Mouse (Mus musculus) kidney, postnatal 0 days (tissue): Measurements from ENCODE around the gene Sft2d2. TPM values are rescaled to one million over a fixed set of nuclear protein-coding genes. Genes with fewer than 3 reads are reported as not detected.

Experiments used
- ATAC-seq: fragments of 200-750 bp; cut with Nextera tagmentation; replicated peaks from 2 replicates; pipeline ENCODE4 v1.8.0; 2017; ENCODE audit warnings: low read depth, moderate number of reproducible peaks, moderate TSS enrichment, moderate library complexity; ENCODE audit not compliant: low FRiP score
- DNase-seq: peaks from one replicate; pipeline ENCODE4 v3.0.0-alpha.2; 2016; ENCODE audit warnings: low spot score
- H3K27ac ChIP-seq: fragments of 300-500 bp; sonication (generic); 2 replicates; pipeline ENCODE4 v1.5.1; 2014; ENCODE audit warnings: mild to moderate bottlenecking
- H3K27me3 ChIP-seq: fragments of 300-500 bp; sonication (generic); 2 replicates; pipeline ENCODE4 v1.6.1; 2014; ENCODE audit warnings: low read length, mixed read lengths; ENCODE audit not compliant: insufficient read depth
- H3K36me3 ChIP-seq: fragments of 300-500 bp; sonication (generic); 2 replicates; pipeline ENCODE4 v1.6.1; 2014; ENCODE audit warnings: low read length, mixed read lengths; ENCODE audit not compliant: insufficient read depth
- H3K4me1 ChIP-seq: fragments of 300-500 bp; sonication (generic); replicated peaks from 2 replicates; pipeline ENCODE4 v1.6.1; 2014; ENCODE audit warnings: antibody characterized with exemption, low read length, mixed read lengths; ENCODE audit not compliant: insufficient read depth
- H3K4me2 ChIP-seq: fragments of 300-500 bp; sonication (generic); 2 replicates; pipeline ENCODE4 v1.6.1; 2014; ENCODE audit warnings: mild to moderate bottlenecking, low read length, moderate library complexity, mixed read lengths
- H3K4me3 ChIP-seq: fragments of 300-500 bp; sonication (generic); replicated peaks from 2 replicates; pipeline ENCODE4 v1.5.1; 2014; ENCODE audit warnings: low read depth, low read length
- H3K9ac ChIP-seq: fragments of 300-500 bp; sonication (generic); 2 replicates; pipeline ENCODE4 v1.6.1; 2014; ENCODE audit warnings: low read depth, low read length
- H3K9me3 ChIP-seq: fragments of 300-500 bp; sonication (generic); replicated peaks from 2 replicates; pipeline ENCODE4 v1.6.1; 2016; ENCODE audit warnings: low read length, inconsistent platforms, mixed read lengths
- CTCF ChIP-seq: IDR thresholded peaks from 2 replicates; pipeline ENCODE4 v1.5.1; 2016; ENCODE audit warnings: antibody characterized with exemption, low read depth, mild to moderate bottlenecking, moderate library complexity
- WGBS: fragments of 180-500 bp; shearing (Covaris S2); extraction: QIAGEN DNeasy Blood & Tissue Kit; methylation state at CpG from one replicate; pipeline ENCODE4 v1.1.7; 2014; 5-methylcytosine and 5-hydroxymethylcytosine counted together
- polyA plus RNA-seq: library from polyadenylated mRNA; unstranded; fragments of >200 nt; fragmentation: Nextera tagmentation; extraction: Ambion mirVana; gene quantifications from 2 replicates; pipeline ENCODE4 v1.2.1, GENCODE M21; 2015

Sft2d2 gene
- polyA plus RNA-seq, result 21.2 and 21.4 TPM in 2 replicates

- no peaks in the 10 kb centered on the region for H3K36me3 ChIP-seq
- peak within 1 kb of the TSS; percentile 54 for H3K4me3 ChIP-seq
- peak; percentile 88 for DNase-seq
- ATAC-seq, result peak; percentile 92
- no peaks in the 10 kb centered on the region for H3K9me3 ChIP-seq
- 0 out of 2 replicates have a peak, but pooled peaks cover 4% of the 10 kb centered on the region for H3K4me1 ChIP-seq
- H3K9ac ChIP-seq, result peak within 1 kb of the TSS; percentile 85
- peak; percentile 37; the same call in 1 of the 2 replicates for TF ChIP-seq CTCF
- H3K4me2 ChIP-seq, result peak within 1 kb of the TSS; percentile 74
- H3K27me3 ChIP-seq, result no peaks in the 10 kb centered on the region
- peak within 1 kb of the TSS; percentile 94 for H3K27ac ChIP-seq
- WGBS, result 0% methylated on average over 69 of the region's 69 CpGs
Measured at GRCm38 (mm10) chr1:165193880-165194661, at the start of gene Sft2d2. Sft2d2 (minus strand) TSS chr1:165194438.

GRCm38 (mm10) chr1:165236321-165237298 lies 42.4 kb upstream of the Sft2d2 start, which contains the start of gene Tiprl:
Tiprl (minus strand) TSS chr1:165236996.
- H3K4me1 ChIP-seq, result peaks cover 5% of the 10 kb centered on the region; the same call in 1 of the 2 replicates
- peak within 1 kb of the TSS; percentile 77 for H3K9ac ChIP-seq
- TF ChIP-seq CTCF, result peak; percentile 14; the same call in 1 of the 2 replicates

GRCm38 (mm10) chr1:165235846-165236245 lies 41.6 kb upstream of the Sft2d2 start:
- ATAC-seq, result no peak
- peak overlapping the region; percentile 77 for H3K4me2 ChIP-seq
- no peaks in the 10 kb centered on the region for H3K36me3 ChIP-seq
- no peak for TF ChIP-seq CTCF
- no peak for DNase-seq
- H3K4me1 ChIP-seq, result peaks cover 5% of the 10 kb centered on the region; the same call in 1 of the 2 replicates
- H3K27me3 ChIP-seq, result no peaks in the 10 kb centered on the region
- 4% methylated on average over 10 of the region's 10 CpGs for WGBS
- peak overlapping the region; percentile 76 for H3K4me3 ChIP-seq
- no peaks in the 10 kb centered on the region for H3K9me3 ChIP-seq
- H3K9ac ChIP-seq, result peak overlapping the region; percentile 77
- peak overlapping the region; percentile 89 for H3K27ac ChIP-seq

More at GRCm38 (mm10) chr1:165236321-165237298, 42.4 kb upstream of the Sft2d2 start, which contains the start of gene Tiprl:
- WGBS, result under 1% methylated on average over 76 of the region's 76 CpGs
- H3K27me3 ChIP-seq, result no peaks in the 10 kb centered on the region
- DNase-seq, result peak; percentile 98
- peak within 1 kb of the TSS; percentile 76 for H3K4me3 ChIP-seq
- ATAC-seq, result peak; percentile 99
- no peaks in the 10 kb centered on the region for H3K36me3 ChIP-seq
- H3K4me2 ChIP-seq, result peak within 1 kb of the TSS; percentile 84
- no peaks in the 10 kb centered on the region for H3K9me3 ChIP-seq
- peak within 1 kb of the TSS; percentile 89 for H3K27ac ChIP-seq

- no peak for TF ChIP-seq CTCF
- ATAC-seq, result no peak
- peaks cover 5% of the 10 kb centered on the region; the same call in 1 of the 2 replicates for H3K4me1 ChIP-seq
- H3K36me3 ChIP-seq, result no peaks in the 10 kb centered on the region
- no peaks in the 10 kb centered on the region for H3K27me3 ChIP-seq
- H3K4me2 ChIP-seq, result no peak overlapping the region
- no peak overlapping the region for H3K9ac ChIP-seq
- no peak for DNase-seq
- no peak overlapping the region for H3K4me3 ChIP-seq
- H3K27ac ChIP-seq, result 0 out of 2 replicates have a peak overlapping the region, but pooled peaks have one; percentile 19
- WGBS, result 63% methylated on average over 2 of the region's 2 CpGs
- H3K9me3 ChIP-seq, result no peaks in the 10 kb centered on the region
Measured at GRCm38 (mm10) chr1:165233806-165234205, 39.6 kb upstream of the Sft2d2 start.

- 0 out of 2 replicates have a peak, but pooled peaks cover 8% of the 10 kb centered on the region for H3K36me3 ChIP-seq
- H3K9ac ChIP-seq, result no peak overlapping the region
- ATAC-seq (no peak), DNase-seq (no peak)
- no peak overlapping the region for H3K4me3 ChIP-seq
- TF ChIP-seq CTCF, result peak; percentile 44; the same call in 1 of the 2 replicates
- H3K9me3 ChIP-seq, result no peaks in the 10 kb centered on the region
- WGBS, result 94% methylated on average over 4 of the region's 4 CpGs
- no peak overlapping the region for H3K27ac ChIP-seq
- no peaks in the 10 kb centered on the region; the same call in 1 of the 2 replicates for H3K4me1 ChIP-seq
- no peak overlapping the region for H3K4me2 ChIP-seq
- H3K27me3 ChIP-seq, result no peaks in the 10 kb centered on the region
Measured at GRCm38 (mm10) chr1:165230691-165231090, 36.5 kb upstream of the Sft2d2 start.
